Mouse (Mus musculus) ES-E14 (cell line): ENCODE data around the gene Dbn1.

ENCODE experiments used
- MAFK ChIP-seq: IDR thresholded peaks from 2 replicates; pipeline ENCODE4 v1.6.1; 2014; ENCODE audit warnings: mild to moderate bottlenecking, low read depth, low read length, inconsistent platforms; ENCODE audit not compliant: insufficient read depth
- ZC3H11A ChIP-seq: IDR thresholded peaks from 2 replicates; pipeline ENCODE4 v1.6.1; 2012; ENCODE audit warnings: low read depth, mild to moderate bottlenecking, inconsistent platforms, low read length, borderline replicate concordance

DNA sequence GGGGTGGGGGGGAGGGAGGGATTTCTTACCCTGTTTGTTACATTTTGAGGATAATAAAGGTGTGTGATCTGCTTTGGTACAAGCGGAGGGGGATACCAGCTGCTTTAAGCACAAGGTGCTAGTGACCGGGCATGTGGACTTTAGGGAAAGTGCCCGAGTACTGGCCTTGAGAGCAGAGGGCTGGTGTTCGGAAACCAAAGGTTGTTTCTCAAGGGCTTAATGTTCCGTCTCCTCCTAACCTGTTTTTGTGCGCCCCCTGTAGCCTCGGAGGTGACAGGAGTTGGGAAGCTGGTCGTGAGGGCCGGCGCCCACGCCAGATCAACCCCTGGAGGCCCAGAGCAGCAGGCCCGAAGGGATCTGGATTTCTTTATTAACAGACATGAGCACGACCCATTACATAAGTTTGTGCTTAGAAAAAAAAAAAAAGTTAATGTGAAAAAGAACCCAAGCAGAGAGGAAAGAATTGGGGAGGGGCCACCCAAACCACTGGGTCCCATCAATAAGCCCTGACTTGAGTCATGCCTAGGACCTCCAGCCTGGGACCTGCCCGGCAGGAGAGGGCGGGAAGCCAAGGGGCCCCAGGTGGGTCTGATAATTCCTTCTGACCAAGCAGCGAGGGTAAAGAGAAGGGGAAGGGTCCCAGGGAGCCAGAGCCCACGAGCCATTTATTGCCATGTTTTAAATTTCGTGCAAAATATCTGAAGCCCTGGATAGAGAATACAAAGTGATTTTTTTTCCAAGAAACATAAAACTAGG lies 14.7 kb downstream of the Dbn1 start:
- no peak for TF ChIP-seq ZC3H11A
- no peak for TF ChIP-seq MAFK
